Mouse (Mus musculus): Measurements from ENCODE around the gene Spata5.

GRCm38 (mm10) chr3:37378412-37378811 is 41.3 kb upstream of the Spata5 start:
- TF ChIP-seq POLR2A (IDR thresholded peaks at IDR 0.05; ENCODE audit: extremely low read depth, insufficient read depth, low read length) = no peak
- TF ChIP-seq CTCF (IDR thresholded peaks at IDR 0.05; ENCODE audit: low read depth, low read length) = no peak

Measured in liver, adult 2 months (tissue).